Mouse (Mus musculus) liver, embryonic 14.5 days (tissue): Measurements from ENCODE around the gene Rab3gap2.

Experiments
- CTCF ChIP-seq: IDR thresholded peaks from 2 replicates; pipeline ENCODE4 v1.5.1; 2016; ENCODE audit warnings: antibody characterized with exemption, low read depth, control low read depth
- EP300 ChIP-seq: IDR thresholded peaks from 2 replicates; pipeline ENCODE4 v1.6.1; 2016; ENCODE audit warnings: antibody characterized with exemption, low read depth

DNA sequence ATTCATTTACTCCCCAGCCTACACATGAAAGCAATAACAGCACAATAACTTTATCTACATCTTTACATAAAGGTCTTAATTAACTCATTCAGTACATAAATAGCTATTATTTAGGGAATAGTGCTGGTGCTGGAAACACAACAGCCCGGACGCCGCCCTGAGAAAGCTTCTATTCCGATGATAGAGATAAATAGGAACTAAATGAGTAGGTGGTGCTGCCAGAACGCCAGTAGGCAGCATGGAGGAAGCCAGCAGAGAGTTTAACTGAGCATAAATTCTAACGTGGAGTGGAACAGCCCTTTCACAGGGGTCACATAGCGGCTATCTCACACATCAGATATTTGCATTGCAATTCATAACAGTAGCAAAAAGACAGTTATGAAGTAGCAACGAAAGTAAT lies 39.1 kb downstream of the Rab3gap2 start:
- TF ChIP-seq CTCF, result no peak
- no peak for TF ChIP-seq EP300
